26 mouse cellular contexts compared by ENCODE assay signal in genomic region chr9:16387527-16387926, GRCm38 (mm10).
"Had no signal": no experiment of that assay in that cellular context is flagged by ENCODE, and none has a peak within 500 bp of the region (broad histone marks: within the 10 kb centered on the region; RNA-seq: fewer than 3 reads in every experiment).

No protein-coding gene starts in this region.

- H3K27ac ChIP-seq: gastrocnemius, adult 2 months; heart, embryonic 10.5 days; hindbrain, embryonic 10.5 days; hindbrain, embryonic 12.5 days; hindbrain, embryonic 14.5 days; intestine, embryonic 15.5 days; layer of hippocampus, adult 2 months; left cerebral cortex, adult 2 months; limb, embryonic 12.5 days; liver, embryonic 13.5 days had no signal

- ATAC-seq: hindbrain, embryonic 16.5 days; inflammation-experienced regulatory T-cells, adult 6 months; intestine, embryonic 15.5 days; intestine, postnatal 0 days had no signal

- H3K4me2 ChIP-seq: heart, embryonic 12.5 days; hindbrain, embryonic 12.5 days; hindbrain, embryonic 14.5 days; intestine, embryonic 15.5 days; limb, embryonic 12.5 days; liver, embryonic 11.5 days; liver, embryonic 13.5 days had no signal

- H3K4me3 ChIP-seq: gastrocnemius, adult 2 months; heart, embryonic 10.5 days; heart, embryonic 12.5 days; hindbrain, embryonic 10.5 days; hindbrain, embryonic 12.5 days; intestine, embryonic 15.5 days; layer of hippocampus, adult 2 months; left cerebral cortex, adult 2 months; limb, embryonic 12.5 days; liver, embryonic 13.5 days had no signal

- H3K9ac ChIP-seq: heart, embryonic 12.5 days; hindbrain, embryonic 12.5 days; hindbrain, embryonic 14.5 days; intestine, embryonic 15.5 days; limb, embryonic 12.5 days; liver, embryonic 13.5 days had no signal

- H3K4me1 ChIP-seq: heart, embryonic 10.5 days; intestine, embryonic 15.5 days; limb, embryonic 12.5 days; liver, embryonic 13.5 days had no signal

- H3K27me3 ChIP-seq: hindbrain, embryonic 12.5 days; intestine, embryonic 15.5 days; limb, embryonic 12.5 days; liver, embryonic 13.5 days had no signal

- DNase-seq: gastrocnemius, adult 2 months; gastrocnemius, postnatal 10 days; gastrocnemius, postnatal 25 days; heart, adult 18-20 months; heart, postnatal 10 days; heart, postnatal 4 days; kidney, adult 18-20 months; kidney, adult 8-10 months; kidney, postnatal 10 days; kidney, postnatal 25 days; kidney, postnatal 4 days; liver; liver, embryonic 13.5 days had no signal

- H3K36me3 ChIP-seq: heart, embryonic 10.5 days; heart, embryonic 12.5 days; hindbrain, embryonic 10.5 days; hindbrain, embryonic 12.5 days; intestine, embryonic 15.5 days; limb, embryonic 12.5 days; liver, embryonic 13.5 days had no signal

- H3K9me3 ChIP-seq: heart, embryonic 10.5 days; heart, embryonic 12.5 days; hindbrain, embryonic 10.5 days; hindbrain, embryonic 12.5 days; intestine, embryonic 15.5 days; limb, embryonic 12.5 days; liver, embryonic 13.5 days had no signal
